ENCODE assay signal across 8 mouse cellular contexts in genomic region chr2:23572157-23572532, GRCm38 (mm10). TPM values are rescaled to one million over a fixed set of nuclear protein-coding genes. Genes with fewer than 3 reads are reported as not detected.
DNase-seq lines count a peak whose midpoint lies in the region; ATAC-seq and TF ChIP-seq lines count a peak whose summit lies in the region.
"Not testable (repeated sequence)": the region's sequence is repeated elsewhere in the genome, so short reads cannot be mapped to it uniquely, and the experiment has no call there.

No protein-coding gene starts in this region.

- not testable (repeated sequence) for DNase-seq in gastrocnemius, adult 2 months; liver, embryonic 13.5 days; midbrain, embryonic 11.5 days (ENCODE audit: low spot score, missing footprints)

- TF ChIP-seq CTCF in E14TG2a.4 (conservative IDR thresholded peaks at IDR 0.05; ENCODE audit: low read length); gastrocnemius, adult 2 months (IDR thresholded peaks at IDR 0.05); olfactory bulb, adult 2 months (IDR thresholded peaks at IDR 0.05; ENCODE audit: insufficient read depth, low read depth, low read length): not testable (repeated sequence)

- H3K27me3 ChIP-seq in E14TG2a.4 (ENCODE audit: insufficient read depth, low read length); kidney, embryonic 16.5 days (ENCODE audit: insufficient read depth, low read length); liver, embryonic 13.5 days; midbrain, embryonic 11.5 days (ENCODE audit: control insufficient read depth, insufficient read depth, low read length): not testable (repeated sequence)
- peaks cover 17% of the 10 kb centered on the region for H3K27me3 ChIP-seq in embryonic facial prominence, embryonic 13.5 days
- peaks cover 29% of the 10 kb centered on the region for H3K27me3 ChIP-seq in hindbrain, embryonic 13.5 days

- intact Hi-C loops in gastrocnemius, adult 2 months (cut with DNase I) = not testable (repeated sequence)

- H3K36me3 ChIP-seq in E14TG2a.4 (ENCODE audit: insufficient read depth, low read length); embryonic facial prominence, embryonic 13.5 days; hindbrain, embryonic 13.5 days; kidney, embryonic 16.5 days (ENCODE audit: insufficient read depth, low read length); liver, embryonic 13.5 days; midbrain, embryonic 11.5 days (ENCODE audit: control insufficient read depth, insufficient read depth, low read length): not testable (repeated sequence)

- not testable (repeated sequence) for H3K9me3 ChIP-seq in E14TG2a.4 (ENCODE audit: low read length); embryonic facial prominence, embryonic 13.5 days; hindbrain, embryonic 13.5 days; kidney, embryonic 16.5 days (ENCODE audit: low read length); liver, embryonic 13.5 days (replicated peaks); midbrain, embryonic 11.5 days (ENCODE audit: control insufficient read depth, low read length)

- H3K27ac ChIP-seq in embryonic facial prominence, embryonic 13.5 days; hindbrain, embryonic 13.5 days; kidney, embryonic 16.5 days (ENCODE audit: low read length); midbrain, embryonic 11.5 days (ENCODE audit: low read depth, low read length); olfactory bulb, adult 2 months (ENCODE audit: insufficient read depth, low read depth, low read length): not testable (repeated sequence)
- peak overlapping the region; percentile 90 for H3K27ac ChIP-seq in gastrocnemius, adult 2 months
- H3K27ac ChIP-seq in liver, embryonic 13.5 days = peak overlapping the region; percentile 92; the same call in 1 of the 2 replicates

- peak overlapping the region; percentile 97 for H3K9ac ChIP-seq in embryonic facial prominence, embryonic 13.5 days
- peak overlapping the region; percentile 98; the same call in 1 of the 2 replicates for H3K9ac ChIP-seq in hindbrain, embryonic 13.5 days
- H3K9ac ChIP-seq in kidney, embryonic 16.5 days (replicated peaks; ENCODE audit: low read length) = peak overlapping the region; percentile 92; the same call in 1 of the 2 replicates
- peak overlapping the region; percentile 92 for H3K9ac ChIP-seq in liver, embryonic 13.5 days
- H3K9ac ChIP-seq in midbrain, embryonic 11.5 days (ENCODE audit: low read length) = peak overlapping the region; percentile 98

- ATAC-seq in embryonic facial prominence, embryonic 13.5 days (ENCODE audit: insufficient number of reproducible peaks, insufficient read depth, low FRiP score, low TSS enrichment, low read depth); hindbrain, embryonic 13.5 days (ENCODE audit: low FRiP score); kidney, embryonic 16.5 days (ENCODE audit: low FRiP score, low TSS enrichment); liver, embryonic 13.5 days (ENCODE audit: low read depth); midbrain, embryonic 11.5 days (ENCODE audit: low FRiP score): not testable (repeated sequence)

- peak overlapping the region; percentile 90 for H3K4me3 ChIP-seq in E14TG2a.4 (replicated peaks; ENCODE audit: low read length)
- H3K4me3 ChIP-seq in embryonic facial prominence, embryonic 13.5 days = peak overlapping the region; percentile 98
- peak overlapping the region; percentile 99 for H3K4me3 ChIP-seq in gastrocnemius, adult 2 months
- H3K4me3 ChIP-seq in hindbrain, embryonic 13.5 days = peak overlapping the region; percentile 98
- H3K4me3 ChIP-seq in kidney, embryonic 16.5 days (ENCODE audit: low read length) = peak overlapping the region; percentile 76
- H3K4me3 ChIP-seq in liver, embryonic 13.5 days (replicated peaks) = peak overlapping the region; percentile 89
- H3K4me3 ChIP-seq in midbrain, embryonic 11.5 days (ENCODE audit: low read depth, low read length) = peak overlapping the region; percentile 92
- H3K4me3 ChIP-seq in olfactory bulb, adult 2 months (ENCODE audit: insufficient read depth, low read depth, low read length) = peak overlapping the region; percentile 99

- 21% methylated on average over 4 of the region's 4 CpGs for WGBS in embryonic facial prominence, embryonic 13.5 days
- WGBS in hindbrain, embryonic 13.5 days = 22% methylated on average over 4 of the region's 4 CpGs
- WGBS in kidney, embryonic 16.5 days = 18% methylated on average over 4 of the region's 4 CpGs
- 7% methylated on average over 4 of the region's 4 CpGs for WGBS in liver, embryonic 13.5 days (ENCODE audit: insufficient replicate concordance)
- WGBS in midbrain, embryonic 11.5 days = 23% methylated on average over 4 of the region's 4 CpGs
- 19% methylated on average over 4 of the region's 4 CpGs for WGBS in olfactory bulb, adult 2 months

- not testable (repeated sequence) for TF ChIP-seq POLR2A in olfactory bulb, adult 2 months (IDR thresholded peaks at IDR 0.05; ENCODE audit: insufficient read depth, low read depth, low read length)

- peak overlapping the region; percentile 88 for H3K4me2 ChIP-seq in embryonic facial prominence, embryonic 13.5 days
- H3K4me2 ChIP-seq in hindbrain, embryonic 13.5 days = peak overlapping the region; percentile 70
- H3K4me2 ChIP-seq in kidney, embryonic 16.5 days (replicated peaks; ENCODE audit: low read depth, low read length) = peak overlapping the region; percentile 82
- peak overlapping the region; percentile 69 for H3K4me2 ChIP-seq in liver, embryonic 13.5 days
- H3K4me2 ChIP-seq in midbrain, embryonic 11.5 days = peak overlapping the region; percentile 74

- H3K4me1 ChIP-seq in E14TG2a.4 (replicated peaks; ENCODE audit: low read depth, low read length); embryonic facial prominence, embryonic 13.5 days; kidney, embryonic 16.5 days (ENCODE audit: insufficient read depth, low read length); midbrain, embryonic 11.5 days (ENCODE audit: control insufficient read depth, insufficient read depth, low read length); olfactory bulb, adult 2 months (ENCODE audit: control insufficient read depth, insufficient read depth, low read length): not testable (repeated sequence)
- H3K4me1 ChIP-seq in hindbrain, embryonic 13.5 days (replicated peaks) = peaks cover 19% of the 10 kb centered on the region
- H3K4me1 ChIP-seq in liver, embryonic 13.5 days (replicated peaks) = peaks cover 34% of the 10 kb centered on the region

RNA-seq across cellular contexts. Expression of gene Spopl, which starts 0.2 kb away (rescaled TPM):
- polyA plus RNA-seq in embryonic facial prominence, embryonic 13.5 days (2015; fragmentation: Nextera tagmentation; extraction: Ambion mirVana) = 12.9 and 13.2 TPM in 2 replicates
- total RNA-seq in gastrocnemius, adult 2 months (2021) = 10 to 100 TPM; 19.0 to 19.8 TPM
- polyA plus RNA-seq in hindbrain, embryonic 13.5 days (2015; fragmentation: Nextera tagmentation; extraction: Ambion mirVana) = 9.8 and 10.9 TPM in 2 replicates
- polyA plus RNA-seq in kidney, embryonic 16.5 days (2015; fragmentation: Nextera tagmentation; extraction: Ambion mirVana) = 7.5 and 8.2 TPM in 2 replicates
- 7.1 and 9.5 TPM in 2 replicates for polyA plus RNA-seq in liver, embryonic 13.5 days (2015; fragmentation: Nextera tagmentation; extraction: Ambion mirVana)
- polyA plus RNA-seq in midbrain, embryonic 11.5 days (2014; fragmentation: Nextera tagmentation; extraction: Ambion mirVana) = 8.9 and 10.7 TPM in 2 replicates
- polyA plus RNA-seq in olfactory bulb, adult 2 months (2012; ENCODE audit: insufficient read depth, insufficient read length, low replicate concordance, missing spikeins) = not detected in 2 replicates
